Comparison of ENCODE assay signal across 10 mouse cellular contexts in genomic region chr5:142608989-142609325, GRCm38 (mm10). TPM values are rescaled to one million over a fixed set of nuclear protein-coding genes. Genes with fewer than 3 reads are reported as not detected.
A peak's percentile ranks its signal among the peaks of the same experiment; 100 is the strongest.
DNase-seq lines count a peak whose midpoint lies in the region; ATAC-seq and TF ChIP-seq lines count a peak whose summit lies in the region.
"Had no signal": no experiment of that assay in that cellular context is flagged by ENCODE, and none has a peak within 500 bp of the region (broad histone marks: within the 10 kb centered on the region; RNA-seq: fewer than 3 reads in every experiment).

No protein-coding gene starts in this region.

- H3K36me3 ChIP-seq in liver, adult 2 months (ENCODE audit: control insufficient read depth, insufficient read depth, low read length): no peaks in the 10 kb centered on the region
- H3K36me3 ChIP-seq in forebrain, embryonic 14.5 days (ENCODE audit: control insufficient read depth, insufficient read depth, low read length): no peaks in the 10 kb centered on the region
- no peaks in the 10 kb centered on the region for H3K36me3 ChIP-seq in limb, embryonic 14.5 days (ENCODE audit: control insufficient read depth, insufficient read depth, low read length)
- no peaks in the 10 kb centered on the region for H3K36me3 ChIP-seq in stomach, embryonic 14.5 days (ENCODE audit: control insufficient read depth, insufficient read depth, low read length)

- no peak for TF ChIP-seq CTCF in liver, adult 2 months (IDR thresholded peaks at IDR 0.05; ENCODE audit: low read depth, low read length)

- intact Hi-C loops in left cerebral cortex, postnatal 10 days (cut with DNase I): loop anchor here (2.0 kb wide), 1 partner anchor 28 kb away; no protein-coding TSS in a partner anchor

- no peak overlapping the region for H3K27ac ChIP-seq in liver, adult 2 months (replicated peaks; ENCODE audit: insufficient read depth, low read depth, low read length)
- H3K27ac ChIP-seq in forebrain, embryonic 14.5 days (ENCODE audit: low read depth, low read length): peak overlapping the region; percentile 78
- H3K27ac ChIP-seq in limb, embryonic 14.5 days (replicated peaks; ENCODE audit: low read depth, low read length): no peak overlapping the region
- no peak overlapping the region for H3K27ac ChIP-seq in stomach, embryonic 14.5 days (ENCODE audit: low read length)

- no peaks in the 10 kb centered on the region for H3K79me2 ChIP-seq in liver, adult 2 months (ENCODE audit: control insufficient read depth, insufficient read depth, low read length)

- H3K27me3 ChIP-seq in liver, adult 2 months (ENCODE audit: control insufficient read depth, insufficient read depth, low read length): no peaks in the 10 kb centered on the region
- H3K27me3 ChIP-seq in forebrain, embryonic 14.5 days (replicated peaks; ENCODE audit: control insufficient read depth, insufficient read depth, low read length): no peaks in the 10 kb centered on the region
- peaks cover 12% of the 10 kb centered on the region; the same call in 1 of the 2 replicates for H3K27me3 ChIP-seq in limb, embryonic 14.5 days (ENCODE audit: control insufficient read depth, insufficient read depth, low read length)
- H3K27me3 ChIP-seq in stomach, embryonic 14.5 days (ENCODE audit: control insufficient read depth, insufficient read depth, low read length): no peaks in the 10 kb centered on the region

- no peaks in the 10 kb centered on the region; the same call in 1 of the 2 replicates for H3K4me1 ChIP-seq in liver, adult 2 months (ENCODE audit: control insufficient read depth, insufficient read depth, low read length)
- peaks cover 6% of the 10 kb centered on the region for H3K4me1 ChIP-seq in forebrain, embryonic 14.5 days (ENCODE audit: control insufficient read depth, insufficient read depth, low read length)
- H3K4me1 ChIP-seq in limb, embryonic 14.5 days (ENCODE audit: control insufficient read depth, insufficient read depth, low read length): no peaks in the 10 kb centered on the region
- H3K4me1 ChIP-seq in stomach, embryonic 14.5 days (ENCODE audit: control insufficient read depth, insufficient read depth, low read length): no peaks in the 10 kb centered on the region

- H3K4me2 ChIP-seq in forebrain, embryonic 14.5 days (ENCODE audit: low read length): peak overlapping the region; percentile 79
- H3K4me2 ChIP-seq in limb, embryonic 14.5 days (replicated peaks; ENCODE audit: low read depth, low read length, severe bottlenecking): peak overlapping the region; percentile 71
- peak overlapping the region; percentile 70 for H3K4me2 ChIP-seq in stomach, embryonic 14.5 days (replicated peaks; ENCODE audit: low read depth, low read length)

- H3K4me3 ChIP-seq in liver, adult 2 months (ENCODE audit: insufficient read depth, low read depth, low read length): peak overlapping the region; percentile 49; the same call in 1 of the 2 replicates
- peak overlapping the region; percentile 57 for H3K4me3 ChIP-seq in forebrain, embryonic 14.5 days (ENCODE audit: low read depth, low read length)
- H3K4me3 ChIP-seq in limb, embryonic 14.5 days (replicated peaks; ENCODE audit: low read length): peak overlapping the region; percentile 40
- peak overlapping the region; percentile 35 for H3K4me3 ChIP-seq in stomach, embryonic 14.5 days (ENCODE audit: low read depth, low read length)

- H3K9me3 ChIP-seq in forebrain, embryonic 14.5 days (replicated peaks; ENCODE audit: control insufficient read depth, low read length): no peaks in the 10 kb centered on the region
- H3K9me3 ChIP-seq in limb, embryonic 14.5 days (ENCODE audit: control insufficient read depth, low read length): no peaks in the 10 kb centered on the region
- H3K9me3 ChIP-seq in stomach, embryonic 14.5 days (ENCODE audit: control insufficient read depth, low read depth, low read length): no peaks in the 10 kb centered on the region

- WGBS in liver, adult 2 months: 2% methylated on average over 4 of the region's 4 CpGs
- 6% methylated on average over 4 of the region's 4 CpGs for WGBS in forebrain, embryonic 14.5 days
- 0% methylated on average over 2 of the region's 4 CpGs for WGBS in limb, embryonic 14.5 days
- WGBS in stomach, embryonic 14.5 days: 5% methylated on average over 4 of the region's 4 CpGs

- no peak for DNase-seq in liver, adult 2 months (ENCODE audit: extremely low read depth, low read depth, low spot score)
- no peak for DNase-seq in liver
- DNase-seq in forebrain, embryonic 14.5 days (ENCODE audit: low spot score): no peak
- DNase-seq in limb, embryonic 14.5 days (ENCODE audit: low spot score): no peak
- DNase-seq in yolk sac, embryonic 10.5 days (ENCODE audit: low spot score): no peak
- no peak for DNase-seq in left cerebral cortex, postnatal 10 days (ENCODE audit: extremely low spot score in 1 of 2, low spot score in 2 of 2)
- DNase-seq: heart, postnatal 4 days had no signal

- H3K9ac ChIP-seq in liver, adult 2 months (ENCODE audit: low read depth, low read length): peak overlapping the region; percentile 38; the same call in 1 of the 2 replicates
- peak overlapping the region; percentile 84 for H3K9ac ChIP-seq in forebrain, embryonic 14.5 days (ENCODE audit: low read length)
- H3K9ac ChIP-seq in limb, embryonic 14.5 days (ENCODE audit: low read depth, low read length, severe bottlenecking): peak overlapping the region; percentile 58; the same call in 1 of the 2 replicates
- no peak overlapping the region; the same call in 1 of the 2 replicates for H3K9ac ChIP-seq in stomach, embryonic 14.5 days (replicated peaks; ENCODE audit: low read depth, low read length)

- no peak for ATAC-seq in forebrain, embryonic 14.5 days
- 0 out of 2 replicates have a peak, but pooled peaks have one; percentile 37 for ATAC-seq in limb, embryonic 14.5 days (ENCODE audit: low FRiP score, low read depth)
- no peak; the same call in 1 of the 2 replicates for ATAC-seq in stomach, embryonic 14.5 days (ENCODE audit: insufficient number of reproducible peaks, insufficient read depth, low FRiP score, low read depth)
- ATAC-seq: Patski had no signal

- no peak for TF ChIP-seq POLR2A in liver, adult 2 months (IDR thresholded peaks at IDR 0.05; ENCODE audit: extremely low read depth, insufficient read depth, low read length)
- no peak for TF ChIP-seq POLR2A in limb, embryonic 14.5 days (IDR thresholded peaks at IDR 0.05; ENCODE audit: borderline replicate concordance, extremely low read depth, insufficient read depth, insufficient read length)

RNA-seq across cellular contexts. Expression of gene Mmd2, which starts 0.4 kb away (rescaled TPM):
- 9.8 and 37.1 TPM in 2 replicates for total RNA-seq in liver, adult 2 months (2014; rRNA removed)
- 13.1 and 27.6 TPM in 2 replicates for polyA plus RNA-seq in liver, adult 2 months (2012; rRNA removed)
- 71.9 and 75.1 TPM in 2 replicates for polyA plus RNA-seq in forebrain, embryonic 14.5 days (2014; fragmentation: Nextera tagmentation; extraction: Ambion mirVana)
- 1.1 and 1.2 TPM in 2 replicates for polyA plus RNA-seq in limb, embryonic 14.5 days (2012; rRNA removed)
- polyA plus RNA-seq in limb, embryonic 14.5 days (2014; fragmentation: Nextera tagmentation; extraction: Ambion mirVana): 1.5 and 2.0 TPM in 2 replicates
- polyA plus RNA-seq in stomach, embryonic 14.5 days (2014; fragmentation: Nextera tagmentation; extraction: Ambion mirVana): 2.0 and 2.6 TPM in 2 replicates
- total RNA-seq in left cerebral cortex, postnatal 10 days (2021): 100 to 1,000 TPM; 119 to 123 TPM
- total RNA-seq: megakaryocyte-erythroid progenitor cell, adult 5-6 weeks had no signal
- polyA plus RNA-seq: Patski had no signal

RNA-seq across cellular contexts. Expression of gene Wipi2, which starts 18.5 kb away (rescaled TPM):
- 43.9 and 46.5 TPM in 2 replicates for total RNA-seq in liver, adult 2 months (2014; rRNA removed)
- polyA plus RNA-seq in liver, adult 2 months (2012; rRNA removed): 35.9 and 39.2 TPM in 2 replicates
- 41.5 and 49.4 TPM in 2 replicates for polyA plus RNA-seq in forebrain, embryonic 14.5 days (2014; fragmentation: Nextera tagmentation; extraction: Ambion mirVana)
- 37.4 and 45.9 TPM in 2 replicates for polyA plus RNA-seq in limb, embryonic 14.5 days (2012; rRNA removed)
- polyA plus RNA-seq in limb, embryonic 14.5 days (2014; fragmentation: Nextera tagmentation; extraction: Ambion mirVana): 50.4 and 52.9 TPM in 2 replicates
- polyA plus RNA-seq in stomach, embryonic 14.5 days (2014; fragmentation: Nextera tagmentation; extraction: Ambion mirVana): 40.1 and 42.9 TPM in 2 replicates
- total RNA-seq in left cerebral cortex, postnatal 10 days (2021): 10 to 100 TPM; 79.9 to 87.7 TPM

RNA-seq across cellular contexts. Expression of gene Radil, which starts 58.1 kb away (rescaled TPM):
- not detected in 2 replicates for total RNA-seq in liver, adult 2 months (2014; rRNA removed)
- polyA plus RNA-seq in liver, adult 2 months (2012; rRNA removed): 0.02 TPM in 1 of 2 replicates, not detected in the other
- polyA plus RNA-seq in forebrain, embryonic 14.5 days (2014; fragmentation: Nextera tagmentation; extraction: Ambion mirVana): 5.9 and 10.0 TPM in 2 replicates
- polyA plus RNA-seq in limb, embryonic 14.5 days (2012; rRNA removed): 7.4 and 9.9 TPM in 2 replicates
- 4.4 and 5.7 TPM in 2 replicates for polyA plus RNA-seq in limb, embryonic 14.5 days (2014; fragmentation: Nextera tagmentation; extraction: Ambion mirVana)
- polyA plus RNA-seq in stomach, embryonic 14.5 days (2014; fragmentation: Nextera tagmentation; extraction: Ambion mirVana): 1.6 and 2.1 TPM in 2 replicates
- 10 to 100 TPM; 19.9 to 20.9 TPM for total RNA-seq in left cerebral cortex, postnatal 10 days (2021)
- total RNA-seq: megakaryocyte-erythroid progenitor cell, adult 5-6 weeks had no signal
